Mouse (Mus musculus) adrenal gland, postnatal 4 days (tissue): ENCODE results near the gene Ipmk. TPM values are rescaled to one million over a fixed set of nuclear protein-coding genes. Genes with fewer than 3 reads are reported as not detected.
A peak's percentile ranks its signal among the peaks of the same experiment; 100 is the strongest.

ENCODE experiments used
- DNase-seq, 2 experiments: peaks; one replicate each; pipeline ENCODE4 v3.0.0; 2021 to 2022; ENCODE audit warnings: low spot score in 2 of 2, mixed read lengths in 2 of 2
- total RNA-seq, 2 experiments: library from RNA; stranded (reverse); gene quantifications; 2 replicates each; pipeline ENCODE4 v1.2.3; 2021

Gene Ipmk
- total RNA-seq, 2 experiments from 2014 or later: 19.9 to 21.5 TPM

DNA sequence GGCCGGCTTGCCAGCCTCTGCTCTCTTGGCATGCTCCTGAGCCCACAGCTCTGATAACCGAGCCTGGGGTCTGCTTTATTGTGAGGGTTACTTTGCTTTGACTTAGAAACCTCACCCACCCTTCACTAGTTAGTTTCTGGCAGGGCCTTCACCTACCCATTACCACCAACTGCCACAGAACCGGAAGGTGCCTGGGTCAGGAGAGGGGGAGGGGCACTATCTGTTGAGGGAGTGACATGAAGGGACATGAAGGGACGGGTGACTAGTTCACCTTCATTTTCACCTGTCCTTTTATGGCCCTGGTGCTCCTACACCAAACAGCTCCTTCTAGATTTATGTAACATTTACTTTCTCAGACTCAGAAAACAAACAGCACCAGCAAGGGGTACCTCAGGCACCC lies 8.1 kb upstream of the Ipmk start:
- DNase-seq: no peak

DNA sequence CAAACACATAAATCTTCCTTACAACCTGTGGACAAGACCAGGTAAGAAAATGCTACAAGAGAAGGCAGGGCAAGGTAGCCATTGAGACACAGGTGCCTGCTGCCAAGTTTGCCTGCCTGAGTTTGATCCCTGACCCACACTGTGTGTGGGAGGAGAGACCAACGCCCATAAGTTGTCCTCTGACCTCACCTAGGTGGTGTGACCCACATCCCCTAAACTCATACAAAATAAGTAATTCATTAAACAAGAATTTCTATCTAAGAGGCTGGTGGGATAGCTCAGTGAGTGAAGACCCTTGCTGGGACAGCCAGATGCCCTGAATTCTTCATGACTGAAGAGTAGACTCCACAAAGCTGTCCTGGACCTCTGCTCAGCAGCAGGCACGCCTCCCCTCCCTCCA lies 7.4 kb upstream of the Ipmk start:
- no peak for DNase-seq

DNA sequence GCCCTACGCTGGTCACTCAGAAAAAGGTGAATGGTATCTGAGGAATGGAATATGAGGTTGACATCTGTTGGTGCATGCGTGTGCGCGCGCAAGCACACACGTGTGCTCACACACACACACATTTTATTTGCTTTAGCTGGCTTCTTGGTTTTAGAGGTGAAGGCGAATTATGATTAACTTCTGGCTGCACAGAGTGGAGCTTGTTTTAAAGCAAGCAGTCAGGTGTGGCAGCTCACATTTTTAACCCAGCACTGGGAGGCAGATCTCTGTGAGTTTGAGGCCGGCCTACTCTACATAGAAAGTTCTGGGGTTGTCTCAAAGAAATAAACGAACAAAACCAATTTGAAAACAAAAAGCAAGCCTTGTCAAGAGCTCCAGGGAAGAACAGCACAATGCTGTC lies 6.3 kb upstream of the Ipmk start:
- no peak for DNase-seq

DNA sequence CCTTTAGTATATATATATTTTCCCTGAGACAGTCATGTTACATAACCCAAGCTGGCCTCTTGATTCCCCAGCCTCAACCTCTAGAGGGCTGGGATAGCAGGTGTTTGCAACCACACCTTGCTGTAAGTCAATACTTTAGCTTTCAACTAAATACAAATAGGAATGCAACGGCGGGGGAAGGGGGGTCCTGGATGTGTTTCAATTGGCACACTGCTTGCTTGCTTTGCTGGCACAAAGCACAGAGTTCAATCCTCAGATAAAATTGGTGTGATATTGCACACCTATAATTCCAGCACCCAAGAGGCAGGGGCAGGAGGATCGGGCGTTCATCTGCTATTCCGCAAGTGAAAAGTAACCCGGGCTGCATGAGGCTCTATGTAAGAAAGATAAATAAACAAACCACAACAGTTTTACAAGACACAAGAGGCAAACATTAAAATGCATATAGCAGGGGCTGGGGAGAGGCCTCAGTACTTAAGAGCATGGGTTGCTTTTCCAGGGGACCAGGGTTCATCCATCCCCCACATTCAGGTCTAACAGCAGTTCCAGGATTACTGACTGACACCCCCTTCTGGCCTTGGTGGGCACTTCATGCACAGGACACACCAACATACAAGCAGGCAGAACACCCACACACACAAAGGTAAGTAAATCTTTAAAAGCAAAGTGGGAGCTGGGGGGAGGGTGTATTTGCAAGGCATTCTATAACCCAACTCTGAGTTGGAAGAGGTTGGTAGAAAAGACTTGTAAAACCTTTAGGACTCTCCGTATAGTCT lies 5.3 kb upstream of the Ipmk start:
- DNase-seq: no peak

GRCm38 (mm10) chr10:71343130-71343529 lies 4.4 kb upstream of the Ipmk start:
- no peak for DNase-seq

DNA sequence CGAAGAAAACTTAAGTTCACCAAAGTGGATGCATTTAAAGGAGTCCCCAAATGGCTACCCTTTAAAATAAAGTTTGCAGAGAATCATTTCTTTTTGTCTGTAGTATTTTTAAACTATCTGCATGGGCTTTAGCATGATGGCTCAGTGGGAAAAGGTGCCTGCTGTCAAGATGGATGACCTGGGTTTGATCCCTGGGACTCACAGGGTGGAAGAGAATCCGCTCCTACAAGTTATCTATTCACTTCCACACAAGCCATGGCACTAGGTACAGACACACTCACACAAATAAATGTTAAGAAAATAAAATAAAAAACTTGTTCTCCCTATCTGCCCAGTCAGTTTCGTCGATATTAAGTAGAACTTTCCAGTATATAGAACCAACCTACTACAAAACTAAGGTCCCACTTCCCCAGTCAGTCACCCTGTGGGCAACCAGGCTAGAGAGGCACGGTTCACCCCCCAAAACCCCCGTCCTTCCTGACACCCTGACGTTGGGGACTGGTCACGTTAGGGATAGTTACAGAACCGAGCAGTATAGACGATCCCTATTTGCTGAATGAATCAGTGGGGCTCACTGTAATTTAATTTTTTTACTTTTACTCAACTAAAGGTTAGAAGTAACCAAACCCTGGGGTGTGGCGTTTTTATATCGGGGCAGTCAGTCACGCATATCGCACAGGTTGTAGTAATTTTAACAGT lies 3.8 kb upstream of the Ipmk start:
- no peak for DNase-seq

- DNase-seq: peak; percentile 76 to 84
These were observed 2.9 kb upstream of the Ipmk start, which contains the start of gene Cisd1 for GRCm38 (mm10) chr10:71344579-71345143. Gene Cisd1, minus strand, starts transcription at chr10:71344954.

DNA sequence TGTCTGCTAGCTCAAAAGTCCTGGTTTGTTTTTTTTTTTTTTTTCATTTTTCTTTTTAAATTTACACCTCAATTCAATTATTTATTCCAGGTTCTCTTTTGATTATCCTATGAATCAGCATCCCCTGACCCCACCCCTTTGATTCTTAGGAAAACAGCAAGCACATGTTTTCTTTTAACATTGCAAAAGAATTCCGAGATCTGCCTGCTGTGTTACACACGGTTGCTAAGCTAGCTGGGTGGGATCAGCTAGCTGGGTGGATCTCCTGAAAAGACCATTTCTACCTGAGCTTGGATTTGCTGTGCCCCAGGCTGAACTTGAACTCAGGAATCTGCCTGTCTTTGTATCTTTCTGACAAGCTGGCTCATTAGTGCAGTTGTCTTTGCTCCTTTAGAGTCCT lies 1.5 kb upstream of the Ipmk start:
- DNase-seq: no peak

GRCm38 (mm10) chr10:71346722-71347508 lies 648 bp upstream of the Ipmk start:
- DNase-seq: no peak

- DNase-seq: peak; percentile 11 to 20
These were observed 537 bp downstream of the Ipmk start for GRCm38 (mm10) chr10:71347964-71348636.

DNA sequence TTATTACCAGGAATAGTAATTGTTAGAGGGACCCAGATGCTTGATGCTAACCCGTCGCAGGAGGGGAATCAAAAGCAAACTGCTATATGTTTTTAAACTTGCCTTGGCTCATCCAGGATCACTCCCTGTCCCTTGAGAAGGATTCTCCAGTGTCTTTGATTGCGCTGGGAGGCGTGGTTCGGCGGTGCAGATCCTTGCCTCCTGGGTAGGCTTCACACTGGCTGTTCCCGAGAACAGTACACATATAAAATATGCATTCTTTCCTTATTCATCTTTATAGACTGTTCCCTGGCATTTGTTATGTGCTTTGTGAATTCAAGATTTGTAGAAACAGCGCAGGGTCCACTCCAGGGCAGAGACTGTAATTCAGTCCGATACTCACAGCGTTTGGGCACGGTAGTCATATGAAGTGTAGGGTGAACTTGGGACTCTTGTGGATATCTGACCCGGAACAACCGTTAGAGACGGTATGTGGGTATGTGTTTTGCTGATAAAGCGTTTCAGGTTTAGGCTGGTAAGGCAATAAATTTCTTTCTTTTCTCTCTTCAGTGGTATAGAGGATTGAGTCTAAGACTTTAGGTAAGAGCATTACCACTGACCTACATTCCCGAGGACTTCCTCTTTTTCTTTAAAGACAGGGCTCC lies 1.2 kb downstream of the Ipmk start:
- DNase-seq: no peak

DNA sequence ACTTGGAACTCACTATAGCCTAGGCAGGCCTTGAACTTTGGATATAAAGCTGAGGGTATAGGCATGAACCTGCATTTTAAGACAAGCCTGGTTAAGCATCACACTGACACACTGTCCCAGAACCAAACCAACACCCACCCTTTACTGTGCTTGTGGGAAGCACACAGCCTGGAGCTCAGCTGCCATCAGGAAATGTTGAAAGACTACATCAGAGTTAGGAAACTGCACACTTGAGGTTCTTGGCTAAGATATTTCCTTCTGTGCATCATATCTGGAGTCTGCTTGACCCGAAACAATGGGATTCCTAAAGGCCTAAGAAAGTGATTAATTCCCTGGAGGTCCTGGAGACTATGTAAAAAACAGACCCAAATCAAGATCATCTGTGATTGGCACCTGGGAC lies 1.7 kb downstream of the Ipmk start:
- no peak for DNase-seq

GRCm38 (mm10) chr10:71351301-71351700 lies 3.7 kb downstream of the Ipmk start:
- DNase-seq: no peak

- DNase-seq: no peak
These were observed 6.3 kb downstream of the Ipmk start for GRCm38 (mm10) chr10:71353850-71354249.

DNA sequence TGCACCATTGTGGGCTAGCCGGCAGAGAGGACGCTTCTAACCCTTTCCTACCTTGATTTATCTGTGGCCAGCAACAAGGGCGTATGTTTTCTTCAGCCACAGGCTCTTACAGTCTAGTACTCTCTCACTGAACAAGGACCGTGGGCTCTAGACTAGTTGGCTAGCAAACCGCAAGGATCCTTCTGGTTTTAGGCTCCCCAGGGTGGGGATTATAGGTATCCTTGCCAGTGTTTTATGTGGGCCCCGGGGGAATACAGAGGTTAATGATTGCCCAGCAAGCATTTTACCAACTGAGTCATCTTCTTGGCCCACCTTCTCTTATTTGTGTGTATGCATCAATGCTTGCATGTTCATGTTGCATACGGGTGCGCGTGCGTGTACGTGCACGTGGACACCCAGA lies 7.4 kb downstream of the Ipmk start:
- no peak for DNase-seq

GRCm38 (mm10) chr10:71361044-71361443 lies 13.5 kb downstream of the Ipmk start:
- DNase-seq: no peak

DNA sequence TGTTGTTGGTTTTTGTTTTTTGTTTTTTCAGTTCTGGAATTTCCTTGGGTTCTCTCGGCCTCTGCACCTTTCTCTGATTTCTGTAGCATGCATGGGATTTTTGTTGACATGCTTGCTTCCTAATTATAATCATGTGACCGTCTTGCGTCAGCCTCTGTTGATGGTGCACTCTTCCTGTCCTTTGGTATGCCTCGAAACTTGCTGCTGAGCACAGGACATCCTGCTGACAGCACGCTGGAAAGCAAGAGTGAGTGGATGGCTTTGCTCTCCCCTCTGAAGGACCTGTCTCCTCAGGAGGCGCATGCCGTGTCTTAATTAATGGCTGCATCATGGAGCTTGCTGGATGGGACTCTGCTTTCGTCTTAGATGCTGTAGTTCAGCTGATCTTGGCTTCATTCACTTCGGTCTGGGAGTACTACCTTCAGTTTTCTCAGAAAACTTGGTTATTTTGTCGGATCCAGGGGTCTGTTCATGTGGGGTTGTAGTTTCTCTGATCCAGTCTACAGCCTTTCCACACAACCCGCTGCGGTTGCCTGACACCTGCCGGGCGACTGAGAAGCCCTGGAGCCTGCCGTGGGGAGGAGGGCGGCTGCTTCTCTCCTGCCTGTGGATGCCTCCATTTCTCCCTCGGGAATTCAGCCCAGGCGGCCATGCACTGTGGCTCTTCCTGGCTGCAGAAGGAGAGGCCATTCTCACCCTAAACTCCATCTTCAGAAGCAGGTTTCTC lies 14.4 kb downstream of the Ipmk start:
- no peak for DNase-seq

GRCm38 (mm10) chr10:71363440-71363839 lies 15.9 kb downstream of the Ipmk start:
- DNase-seq: no peak

DNA sequence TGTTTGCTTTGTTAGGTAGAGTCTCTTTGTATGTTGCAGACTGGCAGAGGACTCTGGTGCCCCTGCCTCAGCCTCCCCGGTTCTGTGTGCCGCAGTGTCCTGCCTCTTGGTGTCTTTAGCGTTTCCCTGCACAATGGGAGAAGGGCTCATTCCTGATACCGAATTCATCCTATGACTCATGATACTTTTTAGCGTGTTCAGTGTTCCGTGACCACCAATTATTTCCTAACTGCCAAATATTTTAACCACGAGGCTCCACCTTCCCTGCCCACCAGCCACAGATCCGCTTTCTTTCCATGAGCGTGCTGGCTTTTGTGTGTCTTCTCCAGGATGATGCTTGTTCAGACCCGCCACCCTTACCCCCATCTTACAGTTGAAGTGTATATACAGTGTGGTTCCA lies 16.3 kb downstream of the Ipmk start:
- no peak for DNase-seq
